Mouse (Mus musculus): ENCODE measurements around the gene Pmvk. TPM values are rescaled to one million over a fixed set of nuclear protein-coding genes. Genes with fewer than 3 reads are reported as not detected.
A peak's percentile ranks its signal among the peaks of the same experiment; 100 is the strongest.
"Not testable (repeated sequence)": the region's sequence is repeated elsewhere in the genome, so short reads cannot be mapped to it uniquely, and the experiment has no call there.

The Pmvk gene
- total RNA-seq, 2 experiments from 2014 or later, result 37.8 to 38.3 TPM

- DNase-seq (ENCODE audit: low spot score in 2 of 2), result no peak
Measured at GRCm38 (mm10) chr3:89425141-89425525, 29.2 kb upstream of the Pmvk start.

- no peak for DNase-seq (ENCODE audit: low spot score in 2 of 2)
Measured at GRCm38 (mm10) chr3:89425876-89426275, 28.5 kb upstream of the Pmvk start.

GRCm38 (mm10) chr3:89429021-89429420, 25.3 kb upstream of the Pmvk start:
- DNase-seq (ENCODE audit: low spot score in 2 of 2), result not testable (repeated sequence)

- peak; percentile 92 to 98 for DNase-seq (ENCODE audit: low spot score in 2 of 2)
Measured at GRCm38 (mm10) chr3:89430171-89431159, 23.9 kb upstream of the Pmvk start, which contains the start of gene Pygo2. Gene Pygo2, plus strand, starts transcription at chr3:89430214.

GRCm38 (mm10) chr3:89432606-89433005, 21.7 kb upstream of the Pmvk start:
- no peak for DNase-seq (ENCODE audit: low spot score in 2 of 2)

GRCm38 (mm10) chr3:89434532-89434931, 19.8 kb upstream of the Pmvk start:
- no peak for DNase-seq (ENCODE audit: low spot score in 2 of 2)

GRCm38 (mm10) chr3:89435041-89435440, 19.3 kb upstream of the Pmvk start:
- DNase-seq (ENCODE audit: low spot score in 2 of 2), result no peak

GRCm38 (mm10) chr3:89436176-89437113, 17.9 kb upstream of the Pmvk start, which contains the start of gene Pbxip1:
Gene Pbxip1, plus strand, starts transcription at chr3:89436706.
- DNase-seq (ENCODE audit: low spot score in 2 of 2), result no peak

GRCm38 (mm10) chr3:89437269-89437668, 17.1 kb upstream of the Pmvk start:
- DNase-seq (ENCODE audit: low spot score in 2 of 2), result no peak

- DNase-seq (ENCODE audit: low spot score in 2 of 2), result no peak
Measured at GRCm38 (mm10) chr3:89440691-89441090, 13.7 kb upstream of the Pmvk start.

GRCm38 (mm10) chr3:89448720-89449537, 5.4 kb upstream of the Pmvk start:
- no peak for DNase-seq (ENCODE audit: low spot score in 2 of 2)

GRCm38 (mm10) chr3:89449541-89449940, 4.8 kb upstream of the Pmvk start:
- DNase-seq (ENCODE audit: low spot score in 2 of 2), result peak; percentile 74 to 80

GRCm38 (mm10) chr3:89451916-89452315, 2.4 kb upstream of the Pmvk start:
- DNase-seq (ENCODE audit: low spot score in 2 of 2), result no peak

GRCm38 (mm10) chr3:89455786-89456285, 1.5 kb downstream of the Pmvk start:
- no peak for DNase-seq (ENCODE audit: low spot score in 2 of 2)

- DNase-seq (ENCODE audit: low spot score in 2 of 2), result peak; percentile 58 to 69
Measured at GRCm38 (mm10) chr3:89456726-89457665, 2.7 kb downstream of the Pmvk start.

GRCm38 (mm10) chr3:89458372-89458964, 4.1 kb downstream of the Pmvk start:
- peak in 1 of 2 experiments; percentile 29 for DNase-seq (ENCODE audit: low spot score in 2 of 2)

GRCm38 (mm10) chr3:89458965-89459807, 4.8 kb downstream of the Pmvk start:
- peak; percentile 89 to 93 for DNase-seq (ENCODE audit: low spot score in 2 of 2)

GRCm38 (mm10) chr3:89468268-89468667, 13.9 kb downstream of the Pmvk start:
- DNase-seq (ENCODE audit: low spot score in 2 of 2), result no peak
